Mouse (Mus musculus): Measurements from ENCODE around the gene Mapk11.

Gene Mapk11

DNA sequence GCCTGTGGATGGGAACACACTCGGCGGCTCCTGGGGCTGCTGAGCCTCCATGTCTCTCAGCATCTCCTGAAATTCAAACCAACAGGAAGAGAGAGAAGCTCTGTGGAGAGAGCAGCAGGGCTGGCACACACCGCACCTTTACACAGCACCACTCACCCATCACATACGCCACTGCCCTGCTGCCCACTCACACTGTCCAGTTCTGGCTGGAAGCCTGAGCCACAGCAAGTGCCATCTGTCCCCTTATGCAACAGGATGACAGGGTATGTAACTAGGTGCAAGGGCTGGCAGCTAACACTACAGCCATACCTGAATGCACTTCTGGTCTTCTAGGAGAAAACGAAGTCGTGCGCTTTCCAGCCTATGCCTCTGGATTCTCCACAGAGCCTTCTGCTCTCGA, 45.0 kb downstream of the Mapk11 start:
- DNase-seq (ENCODE audit: low spot score): no peak

DNA sequence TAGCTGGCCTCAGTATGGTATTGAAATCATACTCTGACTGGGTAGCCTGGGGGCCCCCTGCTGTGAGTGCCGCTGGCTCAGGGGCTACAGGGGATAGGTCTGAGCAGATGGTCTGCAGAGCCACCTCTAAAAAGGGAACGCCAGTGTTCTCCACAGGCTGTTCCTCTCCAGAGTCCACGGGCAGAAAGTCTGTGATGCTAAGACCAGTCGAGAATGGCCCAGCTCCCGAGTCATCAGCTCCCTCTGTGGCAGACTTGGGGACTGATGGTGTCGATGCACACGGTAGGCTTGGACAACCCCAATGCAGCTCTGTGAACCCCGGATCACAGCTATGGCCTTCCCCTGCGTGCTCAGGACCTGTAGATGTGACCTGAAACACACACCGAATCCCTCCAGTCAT, 45.5 kb downstream of the Mapk11 start:
- no peak for DNase-seq (ENCODE audit: low spot score)

DNA sequence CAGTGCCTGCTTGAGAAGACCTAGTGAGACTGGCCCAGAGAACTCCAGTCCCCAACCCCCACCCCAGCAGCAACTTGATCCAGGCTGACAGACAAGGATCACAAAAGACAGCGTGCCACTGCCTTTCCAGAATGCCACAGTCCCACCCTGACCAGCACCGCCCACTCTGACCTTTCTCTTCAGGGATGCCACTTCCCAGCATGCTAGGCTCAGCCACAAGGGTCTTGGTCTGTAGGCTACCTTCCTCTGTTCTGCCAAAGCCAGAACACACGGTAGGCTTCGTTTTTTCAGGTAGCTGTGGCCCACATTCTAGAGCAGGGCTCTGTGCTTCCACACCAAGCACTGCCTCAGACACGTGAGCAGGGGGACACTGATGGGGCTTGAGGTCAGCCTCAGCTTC, 46.8 kb downstream of the Mapk11 start:
- peak; percentile 42 for DNase-seq (ENCODE audit: low spot score)

DNA sequence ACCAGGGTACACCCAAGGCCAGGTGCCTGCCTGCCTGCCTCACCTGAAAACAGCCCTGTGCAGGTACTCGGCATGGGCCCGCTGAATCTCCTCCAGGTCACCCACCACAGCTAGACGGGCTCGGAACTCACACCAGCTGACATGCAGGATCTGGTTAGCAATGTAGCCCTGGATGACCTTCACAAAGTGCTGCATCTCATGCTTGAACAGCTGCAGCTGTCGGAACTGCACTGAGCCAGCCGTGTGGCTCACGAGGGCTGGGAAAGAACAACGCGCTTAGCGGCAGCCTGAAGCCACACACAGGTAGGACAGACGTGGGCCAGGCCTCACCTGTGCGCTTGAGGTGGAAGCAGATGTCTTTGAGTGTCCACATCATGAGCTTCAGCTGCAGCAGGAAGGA, 48.6 kb downstream of the Mapk11 start:
- DNase-seq (ENCODE audit: low spot score): peak; percentile 41

DNA sequence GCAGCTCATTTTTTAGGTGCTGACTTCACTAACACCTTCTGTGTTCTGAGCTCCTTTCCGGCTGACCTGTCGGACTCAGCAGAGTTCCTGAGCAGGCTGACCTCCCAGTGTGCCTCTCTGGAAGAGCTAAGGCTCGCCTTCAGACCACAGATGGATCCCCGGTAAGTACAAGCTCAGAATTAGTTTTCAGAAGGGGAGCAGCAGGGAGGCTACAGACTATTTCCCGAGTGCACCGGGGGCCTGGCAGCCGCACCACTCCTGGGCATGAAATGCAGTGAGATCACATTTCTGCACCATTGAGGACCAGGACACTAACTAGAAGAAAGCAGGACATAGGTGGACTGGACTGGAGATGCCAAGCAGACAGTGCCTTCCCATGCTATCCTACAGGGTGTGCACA, 50.8 kb downstream of the Mapk11 start:
- no peak for DNase-seq (ENCODE audit: low spot score)

DNA sequence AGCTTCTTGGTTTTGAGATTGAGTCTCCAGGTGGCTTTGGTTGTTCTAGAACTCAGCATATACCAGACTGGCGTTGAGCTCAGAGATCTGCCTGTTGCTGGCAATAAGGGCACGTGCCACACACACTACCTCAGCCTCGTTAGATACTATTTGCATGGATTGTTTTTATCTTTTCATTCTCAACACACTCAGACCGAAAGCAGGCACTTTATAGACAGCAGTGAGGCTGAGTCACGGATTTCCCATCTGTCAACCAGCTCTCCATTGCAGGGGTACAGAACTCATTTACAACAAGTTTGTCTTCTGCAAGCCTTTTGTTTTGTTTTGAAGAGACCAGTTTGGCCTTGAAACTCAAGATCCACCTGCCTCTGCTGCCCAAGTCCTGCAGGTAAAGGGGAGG, 52.0 kb downstream of the Mapk11 start:
- DNase-seq (ENCODE audit: low spot score): no peak

Measured in testis, postnatal 10 days (tissue).